Mouse (Mus musculus): Measurements from ENCODE around the gene Arid3a. TPM values are rescaled to one million over a fixed set of nuclear protein-coding genes. Genes with fewer than 3 reads are reported as not detected.

Gene Arid3a
- polyA plus RNA-seq, 1 experiment from 2014 or later, result 3.2 TPM

DNA sequence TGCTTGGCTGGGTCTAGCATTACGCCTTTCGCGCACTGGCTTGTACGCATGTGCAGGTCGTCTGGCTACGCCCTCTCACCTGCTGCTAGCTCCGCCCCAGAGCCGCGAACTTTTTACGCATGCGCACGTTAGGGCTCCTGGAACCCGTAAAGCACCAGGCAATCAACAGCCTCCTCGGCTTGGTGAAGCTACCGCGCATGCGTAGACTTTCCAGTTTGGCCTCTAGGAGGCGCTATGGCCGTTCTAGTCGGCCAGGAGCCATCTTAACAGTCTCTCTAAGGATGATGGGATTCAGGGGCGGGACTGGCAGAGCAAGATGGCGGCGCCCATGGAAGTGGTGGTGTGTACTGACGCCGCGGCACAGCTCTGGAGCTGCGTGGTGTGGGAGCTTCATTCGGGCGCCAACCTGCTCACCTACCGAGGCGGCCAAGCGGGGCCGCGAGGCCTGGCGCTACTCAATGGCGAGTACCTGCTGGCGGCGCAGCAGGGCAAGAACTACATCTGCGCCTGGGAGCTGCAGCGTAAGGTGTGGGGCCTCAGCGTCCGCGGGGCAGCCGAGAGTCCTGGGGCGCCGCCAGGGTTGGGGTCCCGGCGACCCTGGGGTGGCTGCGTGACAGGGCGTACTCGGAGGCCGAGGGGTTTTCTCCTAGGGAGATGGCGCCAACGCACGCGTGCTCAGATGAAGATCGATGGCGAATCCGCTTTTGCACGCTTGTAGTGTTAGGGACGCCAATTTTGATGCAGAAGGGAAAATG is 33.2 kb downstream of the Arid3a start, which contains the start of gene Wdr18:
Wdr18 (plus strand) TSS at position 306 of the 755 bp plus-strand sequence.
- peaks cover 12% of the 10 kb centered on the region for H3K4me1 ChIP-seq (replicated peaks)
- WGBS, result under 1% methylated on average over 61 of the region's 61 CpGs
- peak; percentile 96 for ATAC-seq (ENCODE audit: low FRiP score, low read depth)
- peaks cover 16% of the 10 kb centered on the region for H3K36me3 ChIP-seq
- peak within 1 kb of the TSS; percentile 83 for H3K9ac ChIP-seq
- peak within 1 kb of the TSS; percentile 75 for H3K27ac ChIP-seq (replicated peaks)
- H3K27me3 ChIP-seq, result 0 out of 2 replicates have a peak, but pooled peaks cover 2% of the 10 kb centered on the region
- peak within 1 kb of the TSS; percentile 84 for H3K4me2 ChIP-seq
- H3K4me3 ChIP-seq, result peak within 1 kb of the TSS; percentile 91
- no peaks in the 10 kb centered on the region for H3K9me3 ChIP-seq

DNA sequence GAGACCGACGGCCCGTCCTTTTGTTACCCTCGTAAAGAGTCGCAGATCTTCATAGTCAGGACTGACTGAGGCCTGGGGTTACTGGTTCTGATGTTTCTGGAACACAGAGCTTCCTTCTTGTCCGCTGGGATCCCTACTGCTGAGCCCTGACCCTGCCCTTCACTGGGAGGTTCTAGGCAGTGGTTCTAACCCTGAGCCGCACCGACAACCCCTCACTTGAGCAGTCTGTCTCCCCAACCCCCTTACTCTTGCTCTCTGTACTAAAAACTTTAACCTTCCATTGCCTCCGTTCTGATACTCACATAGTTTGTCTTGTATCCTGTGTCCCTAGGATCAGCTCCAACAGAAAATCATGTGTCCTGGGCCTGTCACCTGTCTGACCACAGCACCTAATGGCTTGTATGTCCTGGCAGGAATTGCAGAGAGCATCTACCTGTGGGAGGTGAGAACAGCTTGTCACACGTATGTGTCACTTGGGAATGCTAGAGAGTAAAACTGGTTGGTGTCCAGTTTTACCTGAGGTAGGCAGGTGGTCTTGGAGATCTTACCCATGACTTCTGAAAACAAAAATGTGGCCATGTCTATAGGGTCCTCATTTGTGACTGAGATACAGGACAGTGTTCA is 33.9 kb downstream of the Arid3a start:
- WGBS, result 15% methylated on average over 10 of the region's 10 CpGs
- Histone ChIP-seq H3K4me2 (peak overlapping the region; percentile 84), H3K4me3 (peak overlapping the region; percentile 91), H3K4me1 (replicated peaks) (peaks cover 12% of the 10 kb centered on the region), H3K27ac (replicated peaks) (peak overlapping the region; percentile 75; the same call in 1 of the 2 replicates), H3K9me3 (no peaks in the 10 kb centered on the region), H3K9ac (peak overlapping the region; percentile 83), H3K36me3 (peaks cover 24% of the 10 kb centered on the region), H3K27me3 (0 out of 2 replicates have a peak, but pooled peaks cover 2% of the 10 kb centered on the region)
- no peak for ATAC-seq (ENCODE audit: low FRiP score, low read depth)

DNA sequence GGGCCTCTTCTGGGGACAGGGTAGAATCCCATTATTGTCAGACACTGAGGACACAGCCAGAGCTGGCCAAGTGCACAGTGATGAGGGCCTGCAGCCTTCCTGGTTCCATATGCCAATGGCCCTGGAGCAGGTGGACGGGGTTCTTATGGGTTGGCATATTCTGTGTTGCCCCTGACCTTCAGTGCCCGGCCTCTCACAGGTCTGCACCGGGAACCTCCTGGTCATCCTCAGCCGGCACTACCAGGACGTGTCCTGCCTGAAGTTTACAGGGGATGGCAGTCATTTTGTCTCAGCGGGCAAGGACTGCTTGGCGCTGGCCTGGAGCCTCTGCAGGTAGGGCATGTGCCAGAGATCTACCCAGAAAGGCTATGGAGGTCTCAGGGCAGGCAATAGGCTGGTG is 37.9 kb downstream of the Arid3a start:
- peaks cover 11% of the 10 kb centered on the region for H3K27me3 ChIP-seq
- no peak overlapping the region for H3K4me2 ChIP-seq
- ATAC-seq (ENCODE audit: low FRiP score, low read depth), result no peak
- no peak overlapping the region for H3K4me3 ChIP-seq
- no peak overlapping the region for H3K9ac ChIP-seq
- peaks cover 12% of the 10 kb centered on the region for H3K4me1 ChIP-seq (replicated peaks)
- no peak overlapping the region for H3K27ac ChIP-seq (replicated peaks)
- 93% methylated on average over 7 of the region's 7 CpGs for WGBS
- H3K36me3 ChIP-seq, result peaks cover 50% of the 10 kb centered on the region
- no peaks in the 10 kb centered on the region for H3K9me3 ChIP-seq

GRCm38 (mm10) chr10:79965325-79965724 is 38.5 kb downstream of the Arid3a start:
- H3K36me3 ChIP-seq, result peaks cover 50% of the 10 kb centered on the region
- WGBS, result 95% methylated on average over 5 of the region's 5 CpGs

GRCm38 (mm10) chr10:79966886-79967400 is 40.1 kb downstream of the Arid3a start:
- peaks cover 18% of the 10 kb centered on the region for H3K27me3 ChIP-seq
- H3K27ac ChIP-seq (replicated peaks), result no peak overlapping the region
- peaks cover 50% of the 10 kb centered on the region for H3K36me3 ChIP-seq
- H3K4me1 ChIP-seq (replicated peaks), result peaks cover 8% of the 10 kb centered on the region
- H3K9me3 ChIP-seq, result no peaks in the 10 kb centered on the region
- no peak for ATAC-seq (ENCODE audit: low FRiP score, low read depth)
- H3K4me2 ChIP-seq, result no peak overlapping the region
- H3K4me3 ChIP-seq, result no peak overlapping the region
- 94% methylated on average over 5 of the region's 5 CpGs for WGBS
- H3K9ac ChIP-seq, result no peak overlapping the region

More at GRCm38 (mm10) chr10:79965325-79965724, 38.5 kb downstream of the Arid3a start:
- H3K27me3 ChIP-seq, result peaks cover 12% of the 10 kb centered on the region
- H3K4me3 ChIP-seq, result no peak overlapping the region
- peaks cover 12% of the 10 kb centered on the region for H3K4me1 ChIP-seq (replicated peaks)
- H3K4me2 ChIP-seq, result no peak overlapping the region
- no peak overlapping the region for H3K9ac ChIP-seq
- no peak overlapping the region for H3K27ac ChIP-seq (replicated peaks)
- H3K9me3 ChIP-seq, result no peaks in the 10 kb centered on the region
- no peak for ATAC-seq (ENCODE audit: low FRiP score, low read depth)

- 80% methylated on average over 1 of the region's 1 CpGs for WGBS
- Histone ChIP-seq H3K27ac (replicated peaks) (no peak overlapping the region), H3K4me1 (replicated peaks) (peaks cover 8% of the 10 kb centered on the region), H3K36me3 (peaks cover 41% of the 10 kb centered on the region), H3K4me3 (no peak overlapping the region), H3K27me3 (peaks cover 28% of the 10 kb centered on the region), H3K9me3 (no peaks in the 10 kb centered on the region), H3K4me2 (no peak overlapping the region), H3K9ac (no peak overlapping the region)
- no peak for ATAC-seq (ENCODE audit: low FRiP score, low read depth)
These were observed 41.3 kb downstream of the Arid3a start for GRCm38 (mm10) chr10:79968181-79968580.

- no peak overlapping the region for H3K27ac ChIP-seq (replicated peaks)
- WGBS, result 16% methylated on average over 3 of the region's 3 CpGs
- H3K4me1 ChIP-seq (replicated peaks), result peaks cover 8% of the 10 kb centered on the region
- H3K36me3 ChIP-seq, result peaks cover 41% of the 10 kb centered on the region
- peaks cover 28% of the 10 kb centered on the region for H3K27me3 ChIP-seq
- no peak for ATAC-seq (ENCODE audit: low FRiP score, low read depth)
- H3K9ac ChIP-seq, result no peak overlapping the region
- H3K4me3 ChIP-seq, result no peak overlapping the region
- H3K9me3 ChIP-seq, result no peaks in the 10 kb centered on the region
- H3K4me2 ChIP-seq, result no peak overlapping the region
These were observed 42.3 kb downstream of the Arid3a start for GRCm38 (mm10) chr10:79969124-79969568.

DNA sequence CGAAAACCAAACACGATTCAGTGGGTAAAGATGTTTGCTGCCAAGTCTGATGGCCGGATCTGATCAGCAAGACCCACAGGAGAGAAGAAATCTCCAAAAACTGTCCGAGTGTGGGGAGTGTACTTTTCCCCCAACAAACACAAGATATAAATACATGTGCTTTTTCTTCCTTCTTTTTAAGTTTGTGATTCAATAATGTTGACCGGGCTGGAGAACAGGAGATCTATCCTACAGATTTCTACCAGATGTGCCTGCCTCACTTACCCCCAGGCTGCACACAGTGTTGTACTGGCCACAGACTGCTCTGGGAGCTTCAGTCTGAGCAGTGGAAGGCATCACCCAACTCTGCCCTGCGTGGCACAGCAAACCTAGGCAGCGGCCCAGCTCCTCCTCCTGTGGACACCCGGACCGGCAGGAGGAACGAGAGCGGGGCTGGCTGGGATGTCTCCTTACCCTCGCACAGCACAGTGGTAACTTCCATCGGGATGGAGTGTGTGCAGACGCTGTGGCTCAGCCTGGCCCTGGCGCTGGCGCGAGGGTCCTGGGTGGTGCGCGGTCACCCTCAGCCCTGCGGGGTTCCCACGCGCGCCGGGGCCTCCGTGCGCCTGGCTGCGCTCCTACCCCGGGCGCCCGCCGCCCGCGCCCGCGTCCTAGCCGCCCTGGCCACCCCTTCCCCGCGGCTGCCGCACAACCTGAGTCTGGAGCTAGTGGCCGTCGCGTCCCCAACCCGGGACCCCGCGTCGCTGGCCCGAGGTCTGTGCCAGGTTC is 43.8 kb downstream of the Arid3a start, which contains the start of gene Grin3b:
Grin3b (plus strand) TSS at position 301 of the 768 bp plus-strand sequence.
- Histone ChIP-seq H3K27ac (replicated peaks) (no peak within 1 kb of the TSS), H3K27me3 (peaks cover 28% of the 10 kb centered on the region), H3K36me3 (peaks cover 35% of the 10 kb centered on the region), H3K4me1 (replicated peaks) (peaks cover 8% of the 10 kb centered on the region), H3K9ac (peak within 1 kb of the TSS; percentile 18; the same call in 1 of the 2 replicates), H3K9me3 (no peaks in the 10 kb centered on the region), H3K4me3 (peak within 1 kb of the TSS; percentile 32), H3K4me2 (peak within 1 kb of the TSS; percentile 64)
- WGBS, result 7% methylated on average over 46 of the region's 47 CpGs
- 0 out of 2 replicates have a peak, but pooled peaks have one; percentile 29 for ATAC-seq (ENCODE audit: low FRiP score, low read depth)

GRCm38 (mm10) chr10:79971183-79971497 is 44.3 kb downstream of the Arid3a start:
- H3K9ac ChIP-seq, result peak overlapping the region; percentile 18; the same call in 1 of the 2 replicates
- H3K27ac ChIP-seq (replicated peaks), result no peak overlapping the region
- H3K36me3 ChIP-seq, result peaks cover 34% of the 10 kb centered on the region
- 4% methylated on average over 20 of the region's 21 CpGs for WGBS
- no peaks in the 10 kb centered on the region for H3K9me3 ChIP-seq
- peak overlapping the region; percentile 32 for H3K4me3 ChIP-seq
- ATAC-seq (ENCODE audit: low FRiP score, low read depth), result 0 out of 2 replicates have a peak, but pooled peaks have one; percentile 5
- peaks cover 28% of the 10 kb centered on the region for H3K27me3 ChIP-seq
- H3K4me2 ChIP-seq, result peak overlapping the region; percentile 64
- peaks cover 8% of the 10 kb centered on the region for H3K4me1 ChIP-seq (replicated peaks)

DNA sequence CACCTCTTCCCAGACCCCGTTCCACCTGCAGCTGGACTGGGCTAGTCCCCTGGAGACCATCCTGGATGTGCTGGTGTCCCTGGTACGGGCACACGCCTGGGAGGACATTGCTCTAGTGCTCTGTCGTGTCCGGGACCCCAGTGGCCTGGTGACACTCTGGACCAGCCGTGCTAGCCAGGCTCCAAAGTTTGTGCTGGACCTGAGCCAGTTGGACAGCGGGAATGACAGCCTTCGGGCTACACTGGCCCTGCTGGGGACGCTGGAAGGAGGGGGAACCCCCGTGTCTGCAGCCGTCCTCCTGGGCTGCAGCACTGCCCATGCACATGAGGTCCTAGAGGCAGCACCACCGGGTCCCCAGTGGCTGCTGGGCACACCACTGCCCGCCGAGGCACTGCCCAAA is 46.0 kb downstream of the Arid3a start:
- Histone ChIP-seq H3K9me3 (no peaks in the 10 kb centered on the region), H3K4me1 (replicated peaks) (peaks cover 8% of the 10 kb centered on the region), H3K27ac (replicated peaks) (no peak overlapping the region), H3K36me3 (peaks cover 34% of the 10 kb centered on the region), H3K27me3 (peaks cover 28% of the 10 kb centered on the region), H3K4me2 (no peak overlapping the region), H3K9ac (no peak overlapping the region), H3K4me3 (no peak overlapping the region)
- WGBS, result 67% methylated on average over 14 of the region's 14 CpGs
- no peak for ATAC-seq (ENCODE audit: low FRiP score, low read depth)

- Histone ChIP-seq H3K4me1 (replicated peaks) (peaks cover 8% of the 10 kb centered on the region), H3K27me3 (peaks cover 24% of the 10 kb centered on the region), H3K9me3 (no peaks in the 10 kb centered on the region), H3K36me3 (peaks cover 39% of the 10 kb centered on the region), H3K9ac (no peak overlapping the region), H3K27ac (replicated peaks) (no peak overlapping the region), H3K4me2 (no peak overlapping the region), H3K4me3 (no peak overlapping the region)
- ATAC-seq (ENCODE audit: low FRiP score, low read depth), result no peak
- WGBS, result 91% methylated on average over 21 of the region's 21 CpGs
These were observed 47.2 kb downstream of the Arid3a start for GRCm38 (mm10) chr10:79974087-79974486.
